Mouse (Mus musculus): ENCODE data around the gene Dab2ip. TPM values are rescaled to one million over a fixed set of nuclear protein-coding genes. Genes with fewer than 3 reads are reported as not detected.

Gene Dab2ip
- polyA plus RNA-seq, 1 experiment from 2014 or later: 49.0 TPM

DNA sequence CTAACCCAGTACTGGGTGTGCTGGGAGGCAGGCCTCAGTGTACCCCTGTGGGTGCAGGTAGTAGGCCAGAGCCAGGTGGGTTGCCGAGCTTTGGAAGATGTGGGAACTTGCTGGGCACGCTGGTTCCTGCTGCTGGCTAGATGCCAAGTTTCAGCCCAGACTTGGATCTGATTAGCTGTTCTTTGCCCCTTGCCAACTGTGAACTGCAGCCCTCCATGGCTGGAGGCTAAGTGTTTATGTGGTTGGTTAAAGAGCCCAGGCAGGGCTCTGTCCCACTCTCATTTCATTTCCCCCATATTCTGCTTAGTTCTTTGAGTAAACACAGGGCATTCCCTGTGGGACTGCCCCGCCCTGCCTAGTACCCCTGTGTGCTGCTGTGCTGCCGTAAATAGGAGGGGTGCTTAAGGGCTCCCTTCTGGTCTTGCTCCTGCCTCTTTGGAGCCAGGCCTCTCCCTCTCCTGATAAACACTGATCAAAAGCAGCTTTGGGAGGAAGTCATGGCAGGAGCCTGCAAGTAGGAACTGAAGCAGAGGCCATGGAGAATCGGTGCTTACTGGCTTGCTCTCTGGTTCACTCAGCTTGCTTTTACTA, 118.1 kb downstream of the Dab2ip start:
- H3K27ac ChIP-seq (ENCODE audit: low read depth, low read length): peak overlapping the region; percentile 67
- H3K4me1 ChIP-seq (ENCODE audit: control insufficient read depth, insufficient read depth, low read length): peaks cover 94% of the 10 kb centered on the region
- peak overlapping the region; percentile 35; the same call in 1 of the 2 replicates for H3K9ac ChIP-seq (ENCODE audit: low read depth, low read length)
- 25% methylated on average over 5 of the region's 5 CpGs for WGBS (ENCODE audit: insufficient replicate concordance)
- no peak for ATAC-seq (replicated peaks; ENCODE audit: insufficient number of reproducible peaks, low FRiP score, low TSS enrichment)
- no peaks in the 10 kb centered on the region for H3K27me3 ChIP-seq (ENCODE audit: control insufficient read depth, insufficient read depth, low read length)
- no peaks in the 10 kb centered on the region for H3K36me3 ChIP-seq (ENCODE audit: control insufficient read depth, insufficient read depth, low read length)
- peak overlapping the region; percentile 27; the same call in 1 of the 2 replicates for H3K4me2 ChIP-seq
- H3K9me3 ChIP-seq (replicated peaks; ENCODE audit: control insufficient read depth, low read length): no peaks in the 10 kb centered on the region
- H3K4me3 ChIP-seq (ENCODE audit: low read depth, low read length): no peak overlapping the region

DNA sequence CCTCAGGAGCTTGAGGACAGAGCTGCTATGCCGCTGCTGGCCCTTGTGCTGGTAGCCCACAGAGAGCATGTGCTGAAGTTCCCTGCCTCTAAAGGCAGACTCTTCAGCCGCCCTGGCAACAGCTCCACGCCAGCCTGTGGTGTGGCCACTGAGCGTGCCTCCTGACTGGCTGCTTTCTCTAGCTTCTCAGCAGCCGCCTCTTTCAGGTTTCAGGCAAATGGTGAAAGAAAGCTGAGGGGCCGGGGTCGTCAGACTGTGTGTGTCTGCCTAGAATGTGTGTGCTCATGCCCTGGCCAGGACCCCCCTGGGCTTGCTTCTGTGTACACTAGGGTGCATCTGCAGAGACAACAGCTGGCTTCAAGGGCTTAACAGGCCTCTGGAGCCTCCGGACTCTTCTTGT, 119.8 kb downstream of the Dab2ip start:
- no peaks in the 10 kb centered on the region for H3K36me3 ChIP-seq (ENCODE audit: control insufficient read depth, insufficient read depth, low read length)
- H3K4me2 ChIP-seq: no peak overlapping the region
- H3K9me3 ChIP-seq (replicated peaks; ENCODE audit: control insufficient read depth, low read length): no peaks in the 10 kb centered on the region
- H3K4me1 ChIP-seq (ENCODE audit: control insufficient read depth, insufficient read depth, low read length): peaks cover 96% of the 10 kb centered on the region
- H3K9ac ChIP-seq (ENCODE audit: low read depth, low read length): peak overlapping the region; percentile 17
- no peak for ATAC-seq (replicated peaks; ENCODE audit: insufficient number of reproducible peaks, low FRiP score, low TSS enrichment)
- peak overlapping the region; percentile 48; the same call in 1 of the 2 replicates for H3K27ac ChIP-seq (ENCODE audit: low read depth, low read length)
- no peak overlapping the region for H3K4me3 ChIP-seq (ENCODE audit: low read depth, low read length)
- 17% methylated on average over 8 of the region's 8 CpGs for WGBS (ENCODE audit: insufficient replicate concordance)
- H3K27me3 ChIP-seq (ENCODE audit: control insufficient read depth, insufficient read depth, low read length): no peaks in the 10 kb centered on the region

DNA sequence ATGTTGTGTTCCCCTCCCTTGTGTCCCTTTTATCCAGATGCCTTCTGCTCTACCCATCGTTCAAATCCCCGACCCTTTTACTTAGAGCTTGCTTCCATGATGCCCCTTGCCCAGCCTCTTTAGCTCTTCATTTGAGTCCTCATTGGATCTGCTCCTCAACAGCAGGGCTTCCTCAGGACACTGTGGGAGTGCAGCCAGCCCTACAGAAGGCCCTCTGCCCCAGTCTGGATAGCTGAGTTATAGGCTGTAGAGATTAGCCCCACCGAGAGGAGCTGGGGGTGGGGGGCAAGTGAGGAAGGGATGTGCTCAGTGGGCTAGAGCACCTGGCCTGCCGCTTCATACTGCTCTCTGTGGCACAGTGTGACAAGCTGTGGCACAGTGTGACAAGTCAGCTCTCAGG, 120.4 kb downstream of the Dab2ip start:
- Histone ChIP-seq H3K36me3 (ENCODE audit: control insufficient read depth, insufficient read depth, low read length) (no peaks in the 10 kb centered on the region), H3K9ac (ENCODE audit: low read depth, low read length) (no peak overlapping the region)
- no peak for ATAC-seq (replicated peaks; ENCODE audit: insufficient number of reproducible peaks, low FRiP score, low TSS enrichment)

DNA sequence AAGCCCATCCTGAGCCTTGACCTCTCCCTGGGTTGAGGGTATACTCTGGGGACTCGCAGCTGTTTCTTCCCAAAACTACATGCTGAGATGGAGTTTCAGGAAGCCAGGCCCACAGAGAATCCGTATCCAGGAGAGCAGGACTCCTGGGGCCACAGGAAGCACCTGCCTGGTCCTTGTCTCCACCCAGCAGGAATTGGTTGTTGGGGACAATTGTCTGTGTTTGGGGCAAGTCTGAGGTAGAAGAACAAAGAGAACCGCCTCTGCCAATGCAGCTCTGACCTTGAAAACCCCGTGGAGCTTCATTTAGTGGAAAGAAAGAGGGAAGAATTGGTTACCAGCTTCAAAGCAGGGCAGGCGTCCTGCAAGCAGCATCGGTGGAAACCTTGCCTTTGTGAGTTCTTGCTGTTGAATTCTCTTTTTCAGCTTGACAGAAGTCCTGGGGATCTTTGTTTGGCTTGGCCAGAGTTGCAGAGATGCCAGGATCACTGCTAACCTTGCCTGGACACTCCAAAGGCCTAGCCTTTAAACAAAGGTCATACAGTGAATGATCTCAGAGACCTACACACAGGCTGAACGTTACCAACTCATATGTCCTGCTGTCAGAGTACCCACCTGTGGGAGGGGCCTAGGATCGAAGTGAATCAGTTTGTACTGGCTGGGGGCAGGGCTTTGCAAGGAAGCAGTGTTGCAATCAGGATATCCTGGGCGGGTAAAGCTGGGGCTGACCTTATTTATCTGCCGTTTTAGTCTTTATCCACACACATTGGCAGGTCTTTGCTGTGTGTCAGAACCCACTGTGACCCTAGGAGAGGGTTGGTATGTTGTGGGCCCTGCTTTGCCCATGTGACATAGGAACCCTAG, 122.0 kb downstream of the Dab2ip start:
- Histone ChIP-seq H3K4me3 (ENCODE audit: low read depth, low read length) (no peak overlapping the region), H3K4me2 (peak overlapping the region; percentile 36), H3K36me3 (ENCODE audit: control insufficient read depth, insufficient read depth, low read length) (no peaks in the 10 kb centered on the region), H3K27me3 (ENCODE audit: control insufficient read depth, insufficient read depth, low read length) (no peaks in the 10 kb centered on the region), H3K9ac (ENCODE audit: low read depth, low read length) (0 out of 2 replicates have a peak overlapping the region, but pooled peaks have one; percentile 39), H3K4me1 (ENCODE audit: control insufficient read depth, insufficient read depth, low read length) (peaks cover 98% of the 10 kb centered on the region), H3K27ac (ENCODE audit: low read depth, low read length) (peak overlapping the region; percentile 68), H3K9me3 (replicated peaks; ENCODE audit: control insufficient read depth, low read length) (no peaks in the 10 kb centered on the region)
- WGBS (ENCODE audit: insufficient replicate concordance): 26% methylated on average over 10 of the region's 10 CpGs
- ATAC-seq (replicated peaks; ENCODE audit: insufficient number of reproducible peaks, low FRiP score, low TSS enrichment): no peak

More for the DNA sequence above, 120.4 kb downstream of the Dab2ip start:
- Histone ChIP-seq H3K4me3 (ENCODE audit: low read depth, low read length) (no peak overlapping the region), H3K27me3 (ENCODE audit: control insufficient read depth, insufficient read depth, low read length) (no peaks in the 10 kb centered on the region), H3K4me1 (ENCODE audit: control insufficient read depth, insufficient read depth, low read length) (peaks cover 96% of the 10 kb centered on the region), H3K9me3 (replicated peaks; ENCODE audit: control insufficient read depth, low read length) (no peaks in the 10 kb centered on the region), H3K4me2 (no peak overlapping the region), H3K27ac (ENCODE audit: low read depth, low read length) (peak overlapping the region; percentile 48)
- WGBS (ENCODE audit: insufficient replicate concordance): 20% methylated on average over 4 of the region's 4 CpGs

DNA sequence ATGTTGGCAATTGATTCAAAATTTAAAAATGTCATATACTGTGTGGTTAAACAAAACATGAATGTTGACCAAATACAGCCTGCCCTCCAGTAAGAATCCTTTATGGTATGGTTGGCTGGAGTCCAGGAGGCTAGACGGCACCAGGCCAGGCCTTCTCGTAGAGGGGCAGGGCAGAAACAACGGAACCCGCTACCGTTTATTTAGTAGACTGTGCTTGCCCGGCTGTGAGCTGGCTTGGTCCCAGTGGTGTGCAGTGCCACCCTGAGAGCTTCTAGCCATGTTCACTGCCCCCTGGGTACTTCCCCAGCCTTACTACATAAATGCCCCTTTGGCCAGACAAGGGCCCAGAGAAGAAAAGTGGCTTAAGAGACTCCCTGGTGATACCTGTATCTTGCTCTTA, 122.8 kb downstream of the Dab2ip start:
- WGBS (ENCODE audit: insufficient replicate concordance): 31% methylated on average over 6 of the region's 6 CpGs
- Histone ChIP-seq H3K4me1 (ENCODE audit: control insufficient read depth, insufficient read depth, low read length) (peaks cover 90% of the 10 kb centered on the region), H3K4me2 (peak overlapping the region; percentile 36; the same call in 1 of the 2 replicates), H3K27me3 (ENCODE audit: control insufficient read depth, insufficient read depth, low read length) (no peaks in the 10 kb centered on the region), H3K4me3 (ENCODE audit: low read depth, low read length) (no peak overlapping the region), H3K36me3 (ENCODE audit: control insufficient read depth, insufficient read depth, low read length) (no peaks in the 10 kb centered on the region), H3K27ac (ENCODE audit: low read depth, low read length) (peak overlapping the region; percentile 68), H3K9me3 (replicated peaks; ENCODE audit: control insufficient read depth, low read length) (no peaks in the 10 kb centered on the region), H3K9ac (ENCODE audit: low read depth, low read length) (no peak overlapping the region)
- ATAC-seq (replicated peaks; ENCODE audit: insufficient number of reproducible peaks, low FRiP score, low TSS enrichment): 0 out of 2 replicates have a peak, but pooled peaks have one; percentile 15

DNA sequence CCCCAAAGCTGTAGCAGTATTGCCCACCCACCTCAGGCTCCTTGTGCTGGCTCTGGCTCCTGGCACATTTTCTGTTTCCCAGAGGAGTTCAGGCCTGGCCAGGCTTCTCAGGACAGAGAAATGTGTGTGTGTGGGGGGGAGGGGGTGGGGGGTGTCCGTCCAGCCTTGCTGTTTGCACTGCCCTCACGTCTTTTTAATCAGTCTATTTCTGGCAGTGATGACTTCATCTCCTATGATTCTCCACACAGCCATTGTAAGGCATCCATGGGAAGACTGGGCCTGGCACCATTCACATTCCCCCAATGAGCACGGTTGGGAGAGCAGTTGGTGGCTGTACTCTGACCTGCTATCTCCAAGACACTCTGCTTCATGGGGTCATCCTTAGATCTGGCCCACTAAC, 125.9 kb downstream of the Dab2ip start:
- Histone ChIP-seq H3K4me3 (ENCODE audit: low read depth, low read length) (no peak overlapping the region), H3K4me1 (ENCODE audit: control insufficient read depth, insufficient read depth, low read length) (peaks cover 85% of the 10 kb centered on the region), H3K9me3 (replicated peaks; ENCODE audit: control insufficient read depth, low read length) (no peaks in the 10 kb centered on the region), H3K36me3 (ENCODE audit: control insufficient read depth, insufficient read depth, low read length) (no peaks in the 10 kb centered on the region), H3K4me2 (0 out of 2 replicates have a peak overlapping the region, but pooled peaks have one; percentile 5), H3K9ac (ENCODE audit: low read depth, low read length) (peak overlapping the region; percentile 4), H3K27ac (ENCODE audit: low read depth, low read length) (peak overlapping the region; percentile 78), H3K27me3 (ENCODE audit: control insufficient read depth, insufficient read depth, low read length) (no peaks in the 10 kb centered on the region)
- ATAC-seq (replicated peaks; ENCODE audit: insufficient number of reproducible peaks, low FRiP score, low TSS enrichment): peak; percentile 41
- 12% methylated on average over 3 of the region's 3 CpGs for WGBS (ENCODE audit: insufficient replicate concordance)

DNA sequence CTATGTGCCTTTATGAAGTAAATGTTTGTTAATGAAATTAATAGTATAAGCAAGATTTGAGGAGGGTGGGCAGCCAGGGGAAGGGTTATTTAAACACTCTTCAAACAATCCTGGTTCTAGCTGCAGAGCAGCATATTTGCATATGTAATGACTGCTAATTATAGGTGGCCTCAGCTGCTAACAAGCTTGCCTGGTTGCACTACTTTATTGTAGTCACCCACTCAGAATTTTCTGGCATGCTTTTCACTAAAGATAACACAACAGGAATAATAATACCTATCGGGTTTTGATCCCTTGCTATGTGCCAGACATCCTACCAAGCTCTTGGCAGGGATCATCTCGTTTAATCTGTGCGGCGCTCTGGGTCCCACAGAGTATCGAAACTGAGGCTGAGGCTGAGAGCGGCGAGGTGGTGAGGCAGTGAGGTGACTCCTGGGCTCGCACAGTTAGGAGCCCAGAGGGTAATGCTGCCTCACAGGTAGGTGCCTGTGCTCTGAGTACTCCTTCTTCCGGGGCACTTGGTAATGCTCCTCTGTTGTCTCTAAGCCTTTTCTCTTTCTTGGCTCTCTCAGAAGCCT, 126.8 kb downstream of the Dab2ip start:
- Histone ChIP-seq H3K9ac (ENCODE audit: low read depth, low read length) (no peak overlapping the region; the same call in 1 of the 2 replicates), H3K9me3 (replicated peaks; ENCODE audit: control insufficient read depth, low read length) (no peaks in the 10 kb centered on the region), H3K4me3 (ENCODE audit: low read depth, low read length) (no peak overlapping the region), H3K36me3 (ENCODE audit: control insufficient read depth, insufficient read depth, low read length) (no peaks in the 10 kb centered on the region), H3K4me1 (ENCODE audit: control insufficient read depth, insufficient read depth, low read length) (peaks cover 85% of the 10 kb centered on the region), H3K4me2 (no peak overlapping the region), H3K27me3 (ENCODE audit: control insufficient read depth, insufficient read depth, low read length) (no peaks in the 10 kb centered on the region), H3K27ac (ENCODE audit: low read depth, low read length) (no peak overlapping the region)
- 50% methylated on average over 9 of the region's 9 CpGs for WGBS (ENCODE audit: insufficient replicate concordance)
- no peak for ATAC-seq (replicated peaks; ENCODE audit: insufficient number of reproducible peaks, low FRiP score, low TSS enrichment)

DNA sequence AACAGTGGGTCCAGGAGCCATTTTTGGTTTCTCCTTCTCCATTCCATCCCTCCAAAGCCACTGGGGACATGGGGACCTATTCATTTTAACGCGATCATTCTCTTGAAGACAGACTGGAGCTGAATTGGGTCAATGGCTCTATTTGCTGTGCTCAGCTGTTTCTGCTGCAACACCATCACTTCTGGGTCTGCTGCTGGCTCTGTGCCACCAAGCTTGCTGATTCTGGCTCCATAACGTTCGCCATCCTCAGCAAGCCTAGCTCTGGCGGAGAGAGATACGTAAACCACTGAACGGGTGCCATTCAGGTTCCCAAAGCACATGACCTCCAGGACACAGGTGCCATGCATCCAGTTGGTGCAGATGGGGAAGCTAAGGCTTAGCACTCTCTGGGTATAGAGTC, 128.0 kb downstream of the Dab2ip start:
- Histone ChIP-seq H3K9me3 (replicated peaks; ENCODE audit: control insufficient read depth, low read length) (no peaks in the 10 kb centered on the region), H3K27me3 (ENCODE audit: control insufficient read depth, insufficient read depth, low read length) (no peaks in the 10 kb centered on the region), H3K36me3 (ENCODE audit: control insufficient read depth, insufficient read depth, low read length) (no peaks in the 10 kb centered on the region), H3K9ac (ENCODE audit: low read depth, low read length) (no peak overlapping the region), H3K4me3 (ENCODE audit: low read depth, low read length) (no peak overlapping the region), H3K27ac (ENCODE audit: low read depth, low read length) (no peak overlapping the region), H3K4me1 (ENCODE audit: control insufficient read depth, insufficient read depth, low read length) (peaks cover 85% of the 10 kb centered on the region), H3K4me2 (no peak overlapping the region)
- ATAC-seq (replicated peaks; ENCODE audit: insufficient number of reproducible peaks, low FRiP score, low TSS enrichment): no peak
- 81% methylated on average over 7 of the region's 7 CpGs for WGBS (ENCODE audit: insufficient replicate concordance)

Data from heart, embryonic 11.5 days (tissue).